Mouse (Mus musculus): ENCODE measurements around the gene Prss23.

Prss23 gene

DNA sequence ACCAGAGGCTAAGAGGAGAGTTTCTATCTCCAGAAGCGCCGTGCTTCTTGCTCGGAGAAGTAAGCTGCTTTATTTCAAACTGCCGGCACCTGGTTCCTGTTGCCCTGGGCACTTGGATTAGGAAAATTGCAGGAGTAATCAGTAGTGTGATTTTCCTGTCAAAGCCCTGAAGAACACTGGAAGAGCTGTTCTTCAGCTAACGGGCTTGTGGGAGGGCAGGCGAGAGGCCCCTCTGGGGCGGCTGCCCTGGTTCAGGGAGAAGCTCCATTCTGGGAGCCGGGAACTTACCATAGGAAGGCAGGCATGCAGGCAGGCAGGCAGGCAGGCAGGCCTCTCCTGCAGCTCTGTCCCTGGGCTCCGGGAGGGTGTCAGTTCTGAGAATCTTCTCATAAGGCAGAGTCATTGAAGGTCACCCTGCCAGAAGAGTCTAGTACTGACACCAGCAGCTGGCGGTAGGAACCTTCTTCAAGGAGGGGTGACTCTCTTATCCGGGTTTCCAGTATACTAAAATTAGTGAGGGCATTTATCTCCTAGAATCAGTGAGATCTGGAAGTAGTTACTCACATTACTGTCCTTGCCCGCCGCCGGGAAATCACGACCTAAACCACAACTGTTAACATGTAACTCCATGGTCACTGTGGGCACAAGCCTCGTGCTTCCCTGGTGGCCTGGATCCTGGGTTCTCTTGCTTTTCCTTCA is at the start of gene Prss23:
Gene Prss23 (minus strand): TSS at position 457 of the 699 bp plus-strand sequence.
- no peak for DNase-seq (ENCODE audit: low read depth, low spot score)

DNA sequence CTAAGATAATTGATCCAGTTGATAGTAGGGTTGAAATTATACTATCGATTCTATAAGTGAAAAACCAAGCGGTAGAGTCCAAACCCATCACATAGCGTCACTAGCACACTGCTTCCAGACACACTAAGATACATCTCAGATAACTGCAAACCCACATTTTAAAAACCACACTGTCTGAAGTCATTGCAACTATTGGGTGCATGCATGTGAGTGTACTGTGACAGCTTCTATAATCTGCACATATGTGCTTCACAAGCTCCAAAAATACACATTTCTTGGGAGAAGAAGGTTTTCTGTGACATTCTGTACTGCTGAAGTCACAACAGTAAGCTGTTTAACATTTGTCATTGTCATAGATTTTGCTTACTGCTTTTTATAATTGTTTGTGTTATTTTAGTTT is 49.1 kb upstream of the Prss23 start:
- DNase-seq (ENCODE audit: low read depth, low spot score) = no peak

DNA sequence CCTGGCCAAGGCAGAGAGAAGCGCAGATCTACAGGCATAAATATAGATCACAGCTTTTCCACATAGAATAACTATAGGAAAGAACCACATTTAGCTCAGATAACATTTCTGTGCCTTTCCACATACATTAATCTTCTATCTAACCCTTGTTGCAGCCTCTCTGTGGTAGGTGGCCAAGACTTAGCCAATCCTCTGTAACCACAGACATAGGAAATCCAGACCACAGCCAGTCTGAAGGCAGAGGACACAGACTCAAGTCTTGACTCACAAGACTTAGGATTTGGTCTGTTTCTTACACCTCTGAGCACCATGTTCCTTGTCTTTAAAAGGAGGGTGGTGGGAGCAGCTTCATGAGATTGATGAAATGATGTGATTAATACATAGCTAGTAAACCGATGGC is 37.6 kb upstream of the Prss23 start:
- DNase-seq (ENCODE audit: low read depth, low spot score) = no peak

DNA sequence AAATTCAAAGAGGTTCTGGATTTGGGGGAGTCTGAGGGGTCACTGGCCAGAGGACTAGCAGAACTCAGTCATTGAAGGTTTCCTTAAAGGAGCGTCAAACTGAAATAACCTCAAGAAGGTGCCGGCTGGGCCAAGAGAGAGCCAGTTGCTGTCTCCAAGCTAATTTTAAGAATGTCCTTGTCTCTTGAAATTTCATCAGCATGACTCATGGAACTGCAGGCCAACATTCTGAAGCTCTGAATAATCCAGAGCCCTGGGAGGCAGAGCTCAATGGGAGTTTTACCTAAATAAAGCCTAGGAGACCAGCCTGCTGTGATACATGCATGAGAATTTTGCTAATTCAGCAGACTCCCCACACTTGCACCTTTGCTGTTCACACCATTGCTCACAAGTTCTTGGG is 36.5 kb upstream of the Prss23 start:
- DNase-seq (ENCODE audit: low read depth, low spot score) = no peak

DNA sequence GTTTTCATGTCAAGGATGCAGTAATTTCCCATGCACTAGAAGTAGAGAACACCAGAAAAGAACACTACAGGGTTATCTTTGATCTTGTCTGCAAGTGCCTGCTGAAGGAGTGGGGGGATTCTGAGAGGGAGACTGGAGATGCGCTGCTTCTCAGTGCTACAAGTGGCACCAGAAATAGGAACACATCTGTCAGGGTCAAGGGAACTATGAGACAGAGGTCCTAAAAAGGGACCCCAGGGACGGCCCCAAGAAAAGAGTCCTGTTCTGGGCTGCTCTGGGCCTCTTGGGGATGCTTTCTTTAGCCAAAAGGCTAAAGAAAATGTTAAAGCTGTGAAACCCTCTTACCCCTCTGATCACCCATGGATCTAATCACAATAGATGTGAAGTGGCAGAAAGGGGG is 35.2 kb upstream of the Prss23 start:
- no peak for DNase-seq (ENCODE audit: low read depth, low spot score)

DNA sequence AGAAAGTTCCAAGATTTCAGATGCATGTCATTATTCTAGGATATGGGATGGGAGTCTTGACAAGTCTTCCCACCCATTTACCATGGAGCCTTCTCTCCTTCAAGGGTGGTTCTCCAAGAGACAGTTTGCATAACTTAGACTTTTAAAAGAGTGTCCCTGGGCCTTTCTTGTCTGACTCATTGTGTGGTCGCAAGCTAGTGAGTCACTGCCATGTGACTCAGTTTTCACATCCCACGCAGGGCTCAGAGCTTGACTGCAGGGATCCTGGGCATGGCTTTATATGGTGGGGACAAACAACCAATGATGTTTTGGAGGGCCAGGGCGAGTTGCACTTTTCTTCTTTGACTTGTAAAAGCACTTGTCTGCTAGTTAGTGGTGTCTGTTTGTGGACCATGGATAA is 34.0 kb upstream of the Prss23 start:
- DNase-seq (ENCODE audit: low read depth, low spot score) = no peak

DNA sequence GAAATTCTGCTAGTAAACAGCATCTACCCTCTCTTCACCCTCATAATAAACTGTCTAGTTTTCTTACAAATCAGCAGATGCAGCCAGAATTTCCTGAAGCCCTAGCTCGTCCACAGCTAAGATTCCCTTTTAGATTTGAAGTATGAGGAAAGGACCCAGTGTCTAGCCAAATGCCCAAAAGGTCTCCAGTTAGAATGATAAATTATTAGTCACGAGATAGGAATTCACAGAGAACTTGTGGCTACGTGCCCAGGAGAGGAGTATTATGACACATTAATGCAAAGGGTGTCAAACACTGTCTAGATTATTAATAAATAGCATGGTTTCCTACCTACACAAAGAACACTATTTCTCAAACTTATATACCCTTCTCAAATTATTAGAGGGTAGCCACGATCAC is 32.6 kb upstream of the Prss23 start:
- no peak for DNase-seq (ENCODE audit: low read depth, low spot score)

DNA sequence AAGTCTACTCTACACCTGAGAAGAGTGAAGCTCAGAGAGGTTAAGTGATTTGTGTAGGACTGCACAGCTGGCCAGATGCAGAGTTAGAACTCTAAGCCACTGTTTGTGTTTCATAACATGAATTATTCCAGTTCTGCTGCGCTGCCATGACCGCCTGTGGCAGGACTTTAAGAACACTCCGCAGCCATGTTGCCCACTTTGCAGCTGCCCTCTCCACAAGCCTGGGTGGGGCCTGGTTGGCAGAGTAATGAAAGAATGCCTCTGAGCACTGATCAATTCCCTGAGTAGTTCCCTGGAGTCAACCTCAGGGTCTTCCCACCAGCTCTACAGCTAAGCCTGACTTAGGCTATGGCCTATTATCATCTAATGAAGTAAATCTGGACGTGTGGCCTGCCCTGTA is 32.1 kb upstream of the Prss23 start:
- no peak for DNase-seq (ENCODE audit: low read depth, low spot score)

DNA sequence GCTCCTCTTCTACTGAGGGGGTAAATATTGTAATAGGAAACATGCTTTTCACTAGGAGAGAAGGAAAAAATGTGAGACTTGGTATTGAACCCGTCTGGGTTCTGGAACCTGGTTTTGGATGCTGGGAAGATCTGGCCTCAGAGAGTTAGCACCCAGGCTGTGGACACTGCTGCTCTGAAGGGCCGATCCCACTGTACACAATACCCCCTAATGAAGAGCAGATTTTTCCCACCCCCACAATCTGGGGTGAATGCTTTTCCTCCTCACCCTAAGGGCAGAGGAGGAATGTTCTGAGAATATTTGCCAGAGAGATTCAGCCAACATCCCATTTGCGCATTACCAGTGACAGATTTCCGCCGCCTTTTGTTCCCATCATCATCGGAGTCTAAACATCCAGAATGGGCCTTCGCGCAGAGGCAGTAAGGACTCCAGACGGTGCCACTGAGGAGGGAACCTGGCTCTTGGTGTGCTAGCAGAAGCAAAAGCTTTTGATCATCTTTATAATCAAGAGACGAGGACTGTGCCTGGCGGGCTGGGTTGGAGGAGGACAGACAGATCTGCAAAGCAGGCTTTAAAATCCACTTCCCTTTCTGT is 31.6 kb upstream of the Prss23 start:
- no peak for DNase-seq (ENCODE audit: low read depth, low spot score)

DNA sequence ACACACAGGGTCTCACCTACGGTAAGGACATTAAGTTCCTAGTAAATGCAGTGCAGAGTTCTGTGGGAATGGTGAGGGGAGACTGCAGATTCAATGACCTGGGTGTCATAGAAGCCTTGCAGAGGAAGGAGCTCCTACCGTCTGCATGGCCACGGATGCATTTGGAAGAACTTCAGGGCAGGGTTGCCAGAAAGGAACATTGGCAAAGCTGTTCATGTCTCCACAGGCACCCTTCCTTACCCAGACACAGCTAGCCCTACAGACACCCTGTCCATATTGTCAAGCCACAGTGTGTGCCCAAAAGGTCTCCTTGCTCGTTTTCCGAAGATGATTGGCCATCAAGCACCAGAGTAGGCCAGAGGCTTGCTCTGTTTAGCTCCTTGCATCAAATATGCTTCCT is 30.1 kb upstream of the Prss23 start:
- DNase-seq (ENCODE audit: low read depth, low spot score) = no peak

DNA sequence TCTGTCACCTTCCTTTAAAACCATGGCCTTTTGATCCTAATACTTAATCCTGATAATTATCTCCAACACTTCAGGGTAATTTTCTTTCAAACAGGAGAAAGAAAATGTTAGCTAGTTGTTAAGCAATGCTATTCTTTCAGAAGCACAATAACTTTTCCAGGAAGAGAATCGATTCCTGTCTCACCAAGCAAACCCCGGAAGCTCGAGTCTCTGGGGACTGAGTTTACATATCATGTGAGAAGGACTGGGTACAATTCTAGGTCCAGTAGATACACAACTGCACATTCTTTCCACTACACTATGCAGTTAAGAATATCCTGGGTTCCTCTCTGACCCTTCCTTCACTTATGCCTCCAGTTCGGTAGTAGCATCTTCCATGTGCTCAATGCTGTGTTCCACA is 29.7 kb upstream of the Prss23 start:
- DNase-seq (ENCODE audit: low read depth, low spot score) = no peak

DNA sequence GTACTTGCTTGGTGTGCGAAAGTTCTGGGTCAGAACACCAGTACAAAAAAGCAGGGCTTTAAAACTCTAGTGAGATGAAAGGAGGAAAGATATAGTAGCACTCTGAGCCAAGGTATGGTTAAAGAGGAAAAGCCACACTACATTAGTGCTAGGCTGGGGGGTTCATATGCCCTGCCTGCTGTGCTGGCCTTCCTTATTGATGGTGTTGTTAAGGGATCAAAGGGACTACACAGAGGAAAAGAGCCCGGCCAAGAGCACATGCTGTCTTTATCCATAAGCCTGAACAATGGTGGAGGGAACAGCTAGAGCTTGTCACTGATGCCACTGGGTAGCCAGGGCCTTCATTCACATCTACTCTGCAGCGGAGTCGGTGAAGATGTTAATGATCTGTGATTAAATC is 28.2 kb upstream of the Prss23 start:
- no peak for DNase-seq (ENCODE audit: low read depth, low spot score)

DNA sequence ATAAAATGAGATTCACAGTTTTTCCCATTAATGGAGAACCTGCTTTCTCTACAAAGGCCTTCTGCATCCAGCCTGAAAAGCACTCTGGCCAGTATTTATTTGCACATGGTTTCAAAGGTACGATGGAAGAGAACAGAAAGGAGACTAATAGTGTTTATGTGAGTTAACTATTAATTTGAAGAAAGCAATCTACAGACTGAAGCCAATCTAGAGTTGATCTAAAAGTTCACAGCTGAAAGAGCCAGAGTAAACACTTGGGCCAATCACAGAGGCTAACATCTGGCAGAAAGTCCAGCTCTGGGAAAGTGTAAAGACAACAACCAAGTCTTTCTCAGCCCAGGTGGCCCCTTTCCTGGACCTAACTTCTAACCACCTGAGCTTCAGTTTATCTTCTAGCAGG is 27.1 kb upstream of the Prss23 start:
- DNase-seq (ENCODE audit: low read depth, low spot score) = no peak

DNA sequence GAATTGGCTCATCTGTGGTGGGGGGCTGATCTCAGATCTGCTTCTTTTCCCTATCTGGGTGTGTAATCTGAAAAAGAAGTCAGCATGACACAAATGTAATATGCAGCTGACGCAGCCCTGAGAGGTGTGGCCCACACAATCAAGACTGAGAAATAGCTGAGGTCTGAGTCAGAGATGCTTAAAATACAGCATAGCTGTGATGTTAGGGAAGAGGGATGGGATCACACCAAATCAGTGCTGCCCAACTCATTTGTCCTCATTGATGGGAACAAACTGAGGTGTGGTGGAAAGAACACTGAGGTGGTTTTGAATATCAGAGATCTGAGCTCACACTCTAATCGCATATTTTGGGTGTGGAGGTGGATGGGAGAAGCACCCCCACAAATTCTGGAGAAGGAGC is 14.0 kb upstream of the Prss23 start:
- DNase-seq (ENCODE audit: low read depth, low spot score) = no peak

DNA sequence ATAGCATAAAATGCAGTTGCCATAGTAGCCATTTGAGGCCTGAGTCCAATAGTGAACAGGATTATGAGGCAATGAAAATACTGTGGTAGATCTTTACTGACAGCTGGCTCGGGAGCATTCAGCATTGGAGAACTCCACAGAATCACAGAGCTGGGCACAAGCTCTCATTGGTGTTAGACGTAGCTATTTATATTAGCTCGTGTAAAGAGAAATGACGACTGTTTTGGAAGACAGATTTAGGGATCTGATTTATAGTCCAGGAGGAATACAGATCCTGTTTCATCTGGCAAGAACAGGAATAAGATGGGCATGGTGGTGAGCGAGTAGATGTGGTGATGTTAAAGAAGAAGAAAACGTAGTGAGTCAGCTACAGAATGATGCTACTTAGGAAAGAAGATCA is 12.4 kb upstream of the Prss23 start:
- DNase-seq (ENCODE audit: low read depth, low spot score) = no peak

DNA sequence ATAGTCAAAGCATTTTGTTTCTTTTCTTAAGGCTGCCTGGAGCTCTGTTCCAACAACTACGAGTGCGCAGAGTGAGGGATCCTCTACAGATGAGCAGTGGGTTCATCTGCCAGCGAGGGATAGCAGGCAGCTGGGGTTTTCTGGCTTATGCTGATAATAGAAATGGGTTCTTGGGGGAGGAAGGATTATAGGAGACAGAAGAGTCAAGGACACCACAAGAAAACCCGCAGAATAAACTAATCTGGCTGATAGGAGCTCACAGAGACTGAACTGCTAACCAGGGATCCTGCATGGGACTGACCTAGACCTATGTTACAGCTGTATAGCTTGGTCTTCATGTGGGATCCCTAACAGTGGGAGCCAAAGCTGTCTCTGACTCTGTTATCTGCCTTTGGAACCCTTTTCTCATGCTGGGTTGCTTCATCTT is 456 bp upstream of the Prss23 start:
- DNase-seq (ENCODE audit: low read depth, low spot score) = no peak

DNA sequence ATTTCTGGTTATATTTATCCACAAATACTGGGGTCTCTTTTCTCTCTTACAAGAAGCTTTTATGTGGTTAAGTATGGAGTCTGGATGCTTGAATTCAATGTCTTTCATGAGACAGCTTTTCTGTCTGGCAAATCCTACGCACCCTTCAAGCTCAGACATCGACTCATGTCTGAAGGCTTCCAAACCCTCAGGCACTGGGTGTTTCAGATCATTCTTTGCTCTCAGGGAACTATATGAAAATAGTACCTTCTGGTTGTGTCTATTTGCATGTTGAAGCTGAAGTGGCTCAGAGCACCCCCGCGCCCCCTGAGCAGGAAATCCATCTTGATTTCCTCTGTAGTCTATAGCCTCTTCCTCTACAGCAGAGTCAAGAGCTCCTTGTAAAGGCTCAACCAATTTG is 3.2 kb downstream of the Prss23 start:
- no peak for DNase-seq (ENCODE audit: low read depth, low spot score)

DNA sequence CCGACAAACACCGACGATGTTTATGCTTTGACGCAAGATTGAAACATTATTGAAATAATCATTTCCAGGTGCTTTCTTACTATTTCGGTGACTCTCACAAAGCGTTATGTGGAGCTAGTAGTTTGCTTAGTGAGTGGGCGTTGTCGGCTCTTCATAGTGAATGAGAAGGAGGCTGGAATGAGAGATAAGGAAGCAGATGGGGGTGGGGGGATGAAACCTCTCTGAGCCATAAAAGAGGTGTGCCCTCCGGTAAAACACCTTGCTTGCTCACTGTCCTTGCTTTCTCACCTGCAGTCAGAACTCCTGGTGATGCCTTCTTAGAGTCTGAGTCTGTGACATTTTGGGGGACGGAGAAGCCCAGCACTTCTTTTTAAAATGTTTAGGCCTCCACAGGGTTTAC is 4.8 kb downstream of the Prss23 start:
- no peak for DNase-seq (ENCODE audit: low read depth, low spot score)

DNA sequence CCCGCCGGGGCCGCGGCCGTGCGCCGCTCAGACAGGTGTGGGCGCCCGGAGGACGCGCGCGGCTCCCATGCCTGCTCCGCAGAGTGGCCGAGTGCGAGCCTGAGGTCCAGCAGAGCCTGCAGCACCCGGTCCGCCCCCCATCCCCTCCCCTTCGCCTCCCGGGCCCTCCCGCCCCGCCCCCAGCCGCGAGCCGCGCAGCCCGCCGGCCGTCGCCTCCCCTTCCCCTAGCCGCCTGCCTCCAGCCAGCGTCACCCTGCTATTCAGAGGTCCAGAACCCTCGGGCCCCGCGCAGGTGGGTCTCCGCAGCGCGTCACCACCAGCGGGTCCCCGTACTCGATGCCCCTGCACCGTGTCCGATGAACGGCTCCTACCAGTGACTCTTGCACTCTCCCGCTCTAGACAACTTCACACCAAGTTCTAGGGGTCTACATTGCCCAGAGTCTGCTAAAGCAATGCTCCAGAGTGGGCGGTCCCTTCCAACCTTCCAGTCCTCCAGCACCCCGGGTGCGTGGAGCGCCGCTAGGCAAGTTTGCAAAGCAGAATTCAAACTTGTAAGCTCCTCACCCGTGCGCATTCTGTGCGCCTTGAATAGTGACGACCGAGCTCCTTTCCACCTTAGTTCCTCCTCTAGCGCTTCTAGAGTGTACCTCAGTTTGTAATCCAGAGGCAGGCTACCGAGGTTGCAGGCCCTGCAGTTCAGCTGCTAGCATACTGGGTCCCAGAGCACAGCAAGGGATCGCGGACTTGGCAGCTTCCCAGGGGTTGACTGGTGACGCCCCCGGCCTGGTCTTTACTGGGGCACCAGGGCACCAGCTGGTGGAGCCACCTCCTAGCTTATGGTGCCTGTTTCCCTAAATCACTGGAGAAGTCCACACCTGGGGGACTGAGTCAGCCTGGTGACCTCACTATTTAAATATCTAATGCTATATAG is 9.3 kb downstream of the Prss23 start:
- DNase-seq (ENCODE audit: low read depth, low spot score) = peak; percentile 53

DNA sequence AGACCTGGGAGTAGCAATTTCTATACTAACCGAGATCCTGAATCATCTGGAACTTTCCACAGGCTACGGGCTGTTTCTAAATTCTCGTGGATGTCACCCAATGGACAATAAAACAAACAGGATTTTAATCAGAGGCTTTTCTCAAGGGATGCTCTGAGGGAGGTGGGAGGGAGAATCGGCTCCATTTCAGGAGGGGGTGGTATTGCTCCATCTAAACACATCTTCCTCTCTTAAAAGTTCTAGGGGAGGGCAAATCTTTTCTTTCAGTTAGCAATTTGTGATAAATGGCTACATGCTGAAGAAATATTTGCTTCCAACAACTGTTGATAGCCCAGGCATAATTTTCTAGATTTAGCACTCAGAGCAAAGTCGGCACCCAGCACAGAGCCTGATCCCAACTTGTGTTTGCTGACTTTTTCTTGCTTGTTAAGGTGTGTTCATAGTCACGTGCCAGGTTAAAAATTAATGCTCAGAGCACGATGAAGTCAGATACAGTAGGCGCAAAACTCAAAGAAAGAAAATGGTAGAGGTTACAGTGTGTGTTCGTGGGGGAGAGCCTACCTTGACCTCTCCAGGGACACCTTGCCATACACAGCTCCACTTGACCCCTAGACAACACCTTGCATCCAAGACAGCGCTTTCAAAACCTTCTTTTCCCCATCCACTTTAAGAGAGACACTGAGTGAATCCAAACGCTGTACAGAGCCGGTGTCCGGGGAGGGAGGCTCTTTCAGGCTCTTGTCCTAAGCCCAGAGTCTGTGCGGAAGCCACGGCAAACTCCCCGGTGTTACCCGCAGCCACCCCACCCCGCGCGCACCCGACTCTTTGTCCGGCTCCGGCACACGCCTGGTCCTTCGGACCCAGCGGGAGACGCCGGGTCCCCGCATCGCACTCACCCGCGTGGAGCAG is 10.2 kb downstream of the Prss23 start:
- DNase-seq (ENCODE audit: low read depth, low spot score) = no peak

DNA sequence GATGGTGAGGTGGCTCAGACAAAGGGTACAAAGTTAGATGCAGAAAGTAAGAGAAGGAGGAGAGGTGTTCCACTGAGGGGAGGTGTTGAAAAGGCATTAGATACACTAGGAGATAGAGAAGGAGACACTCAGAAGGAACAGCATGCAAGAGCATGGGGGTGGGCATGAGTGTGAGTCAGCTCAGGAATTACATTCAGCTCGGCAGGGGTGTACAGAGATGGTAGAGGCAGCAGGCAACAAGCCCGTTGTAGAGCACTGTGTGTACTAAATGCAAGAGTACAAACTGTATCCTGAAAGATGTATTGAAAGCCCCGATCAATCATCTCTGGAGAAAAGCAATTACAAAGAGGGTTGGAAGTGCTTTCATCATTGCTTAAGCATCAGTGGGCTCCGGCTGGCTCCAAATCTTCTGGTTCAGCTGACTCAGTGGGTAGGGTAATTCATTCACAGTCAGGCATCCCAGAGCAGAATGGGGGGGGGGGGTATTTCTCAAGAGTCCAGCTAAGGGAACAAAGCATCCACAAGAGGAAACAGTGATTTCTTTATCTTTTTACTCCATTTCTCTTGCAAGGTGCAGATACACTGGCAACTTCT is 15.0 kb downstream of the Prss23 start:
- no peak for DNase-seq (ENCODE audit: low read depth, low spot score)

Data from forelimb bud, embryonic 11.5 days (tissue).